35 mouse cellular contexts compared by ENCODE assay signal in genomic region chr6:112291146-112291545, GRCm38 (mm10). TPM values are rescaled to one million over a fixed set of nuclear protein-coding genes. Genes with fewer than 3 reads are reported as not detected.
"Had no signal": no experiment of that assay in that cellular context is flagged by ENCODE, and none has a peak within 500 bp of the region (broad histone marks: within the 10 kb centered on the region; RNA-seq: fewer than 3 reads in every experiment).

No protein-coding gene starts in this region.

- H3K27ac ChIP-seq: heart, embryonic 10.5 days; heart, embryonic 13.5 days; heart, embryonic 15.5 days; hindbrain, embryonic 10.5 days; hindbrain, embryonic 12.5 days; hindbrain, embryonic 13.5 days; hindbrain, embryonic 14.5 days; hindbrain, embryonic 15.5 days; hindbrain, postnatal 0 days; intestine, embryonic 15.5 days; kidney, embryonic 15.5 days; kidney, postnatal 0 days; layer of hippocampus, adult 2 months; left cerebral cortex, adult 2 months had no signal

- H3K9ac ChIP-seq: heart, embryonic 12.5 days; heart, embryonic 13.5 days; heart, embryonic 15.5 days; hindbrain, embryonic 12.5 days; hindbrain, embryonic 13.5 days; hindbrain, embryonic 14.5 days; hindbrain, embryonic 15.5 days; intestine, embryonic 15.5 days; kidney, embryonic 15.5 days had no signal

- H3K27me3 ChIP-seq: heart, embryonic 12.5 days; heart, embryonic 13.5 days; heart, embryonic 15.5 days; hindbrain, embryonic 12.5 days; hindbrain, embryonic 13.5 days; hindbrain, embryonic 15.5 days; intestine, embryonic 15.5 days; kidney, embryonic 15.5 days had no signal

- H3K4me2 ChIP-seq: heart, embryonic 11.5 days; heart, embryonic 12.5 days; heart, embryonic 13.5 days; heart, embryonic 15.5 days; hindbrain, embryonic 12.5 days; hindbrain, embryonic 13.5 days; hindbrain, embryonic 14.5 days; hindbrain, embryonic 15.5 days; intestine, embryonic 15.5 days; kidney, embryonic 15.5 days had no signal

- H3K4me3 ChIP-seq: heart, embryonic 10.5 days; heart, embryonic 12.5 days; heart, embryonic 13.5 days; heart, embryonic 15.5 days; hindbrain, embryonic 10.5 days; hindbrain, embryonic 12.5 days; hindbrain, embryonic 13.5 days; hindbrain, embryonic 15.5 days; intestine, embryonic 15.5 days; kidney, embryonic 15.5 days; layer of hippocampus, adult 2 months; left cerebral cortex, adult 2 months had no signal

- H3K4me1 ChIP-seq: hindbrain, embryonic 10.5 days; hindbrain, embryonic 12.5 days; hindbrain, embryonic 13.5 days; hindbrain, embryonic 15.5 days had no signal

- H3K36me3 ChIP-seq: heart, embryonic 15.5 days; hindbrain, embryonic 10.5 days; hindbrain, embryonic 12.5 days; hindbrain, embryonic 13.5 days; hindbrain, embryonic 15.5 days; intestine, embryonic 15.5 days; kidney, embryonic 15.5 days had no signal

- ATAC-seq: hindbrain, embryonic 16.5 days; hindbrain, postnatal 0 days; inflammation-experienced regulatory T-cells, adult 6 months; intestine, embryonic 15.5 days; intestine, embryonic 16.5 days had no signal

- DNase-seq: heart, postnatal 10 days; heart, postnatal 14 days; heart, postnatal 36 days; heart, postnatal 4 days; kidney, adult 11 months; kidney, adult 18-20 months; kidney, adult 2 months; kidney, adult 8-10 months; kidney, adult 9 months; kidney, postnatal 10 days; kidney, postnatal 14 days; kidney, postnatal 25 days; kidney, postnatal 36 days; kidney, postnatal 4 days; layer of hippocampus, adult 9-11 months; layer of hippocampus, postnatal 36 days had no signal

- H3K9me3 ChIP-seq: heart, embryonic 10.5 days; heart, embryonic 12.5 days; heart, embryonic 15.5 days; hindbrain, embryonic 10.5 days; hindbrain, embryonic 12.5 days; hindbrain, embryonic 13.5 days; hindbrain, embryonic 15.5 days; intestine, embryonic 15.5 days; kidney, embryonic 15.5 days had no signal

RNA-seq across cellular contexts. Expression of gene Lmcd1, which starts 17.6 kb away (rescaled TPM):
- polyA plus RNA-seq: inflammation-experienced regulatory T-cells, adult 6 months had no signal
